Mouse (Mus musculus): ENCODE measurements around the gene Def6. TPM values are rescaled to one million over a fixed set of nuclear protein-coding genes. Genes with fewer than 3 reads are reported as not detected.

Def6 gene
- total and polyA plus RNA-seq, 3 experiments = 2.9 to 4.5 (median 3.4) TPM

- 84% methylated on average over 14 of the region's 14 CpGs for WGBS
- H3K79me2 ChIP-seq (replicated peaks; ENCODE audit: control insufficient read depth, insufficient read depth, low read length) = no peaks in the 10 kb centered on the region
- TF ChIP-seq POLR2A (IDR thresholded peaks at IDR 0.05; ENCODE audit: insufficient read depth, low read depth, low read length) = no peak
- no peak for TF ChIP-seq CTCF (IDR thresholded peaks at IDR 0.05)
- no peak for TF ChIP-seq EP300 (IDR thresholded peaks at IDR 0.05; ENCODE audit: insufficient read depth, low read depth, low read length)
- no peaks in the 10 kb centered on the region for H3K27me3 ChIP-seq (ENCODE audit: control insufficient read depth, insufficient read depth, low read length)
- no peaks in the 10 kb centered on the region for H3K4me1 ChIP-seq (ENCODE audit: control insufficient read depth, insufficient read depth, low read length)
- no peak overlapping the region for H3K4me3 ChIP-seq
- DNase-seq = no peak
- H3K36me3 ChIP-seq (ENCODE audit: control insufficient read depth, insufficient read depth, low read length) = no peaks in the 10 kb centered on the region
- intact Hi-C loops (cut with DNase I) = loop anchor here (10.0 kb wide), 1 partner anchor 323 kb away; no protein-coding TSS in a partner anchor
- H3K9ac ChIP-seq (ENCODE audit: low read depth, low read length) = no peak overlapping the region
- H3K27ac ChIP-seq = no peak overlapping the region
These were observed 5.6 kb upstream of the Def6 start for GRCm38 (mm10) chr17:28201982-28202381.

DNA sequence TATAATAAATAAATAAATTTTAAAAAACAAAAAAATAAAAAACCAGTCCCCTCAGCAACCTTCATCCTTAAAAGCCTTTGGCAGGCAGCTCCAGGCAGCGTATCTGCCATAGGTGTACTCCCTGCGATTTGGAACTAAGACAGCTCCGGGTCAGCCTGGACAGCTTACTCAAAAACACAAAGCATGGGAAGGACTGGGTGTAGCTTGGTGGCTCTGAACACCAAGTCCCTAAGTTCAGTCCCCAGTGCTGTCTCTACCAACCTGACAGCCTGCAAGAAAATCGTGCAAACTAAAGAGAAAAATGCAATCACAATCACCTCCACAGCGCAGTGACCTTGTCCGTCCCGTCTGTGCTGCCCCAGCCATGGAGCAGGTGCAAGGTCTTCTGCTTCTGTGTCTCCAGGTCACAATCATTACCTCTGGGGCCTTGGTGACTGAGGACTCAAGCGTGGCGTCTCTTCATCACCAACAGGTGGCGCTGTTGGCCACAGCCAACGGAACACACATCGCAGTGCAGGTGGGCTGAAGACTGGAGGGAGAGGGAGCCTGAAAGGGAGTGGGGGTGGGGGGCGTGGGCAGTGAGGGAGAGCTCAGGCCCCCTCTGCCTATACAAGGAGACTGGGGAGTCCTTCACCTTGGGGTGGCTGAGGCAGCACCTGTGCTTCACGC, 3.4 kb upstream of the Def6 start:
- Histone ChIP-seq H3K9ac (ENCODE audit: low read depth, low read length) (no peak overlapping the region), H3K27me3 (ENCODE audit: control insufficient read depth, insufficient read depth, low read length) (no peaks in the 10 kb centered on the region), H3K36me3 (ENCODE audit: control insufficient read depth, insufficient read depth, low read length) (no peaks in the 10 kb centered on the region), H3K27ac (no peak overlapping the region), H3K4me1 (ENCODE audit: control insufficient read depth, insufficient read depth, low read length) (peaks cover 2% of the 10 kb centered on the region; the same call in 1 of the 2 replicates), H3K79me2 (replicated peaks; ENCODE audit: control insufficient read depth, insufficient read depth, low read length) (no peaks in the 10 kb centered on the region), H3K4me3 (no peak overlapping the region)
- intact Hi-C loops (cut with DNase I) = loop anchor here (10.0 kb wide), 1 partner anchor 321 kb away; no protein-coding TSS in a partner anchor
- peak; percentile 54 to 63 for DNase-seq
- 53% methylated on average over 14 of the region's 14 CpGs for WGBS
- TF ChIP-seq POLR2A (IDR thresholded peaks at IDR 0.05; ENCODE audit: insufficient read depth, low read depth, low read length) (no peak), EP300 (IDR thresholded peaks at IDR 0.05; ENCODE audit: insufficient read depth, low read depth, low read length) (no peak), CTCF (IDR thresholded peaks at IDR 0.05) (peak; percentile 87)

DNA sequence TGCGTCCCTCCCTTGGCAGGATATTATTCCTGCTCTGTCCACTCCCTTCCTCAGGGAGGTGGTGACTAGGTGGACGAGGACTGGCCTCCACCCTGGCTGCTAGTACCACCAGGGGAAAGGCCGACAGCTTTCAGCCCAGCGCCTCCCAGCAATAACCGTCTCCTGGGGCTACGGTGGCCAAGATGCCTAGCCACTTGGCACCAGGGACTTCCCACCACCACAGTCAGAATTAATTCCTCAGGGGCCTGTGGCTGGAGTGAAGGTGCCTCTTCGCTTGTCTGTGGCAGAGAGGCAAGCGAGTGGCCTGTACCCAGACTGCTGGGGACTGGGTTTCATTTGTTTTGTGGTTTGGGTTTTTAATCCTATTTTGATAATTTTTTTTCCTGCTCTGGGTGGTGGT, 2.1 kb upstream of the Def6 start:
- no peaks in the 10 kb centered on the region for H3K27me3 ChIP-seq (ENCODE audit: control insufficient read depth, insufficient read depth, low read length)
- H3K27ac ChIP-seq = no peak overlapping the region
- no peaks in the 10 kb centered on the region for H3K79me2 ChIP-seq (replicated peaks; ENCODE audit: control insufficient read depth, insufficient read depth, low read length)
- WGBS = 91% methylated on average over 8 of the region's 8 CpGs
- H3K9ac ChIP-seq (ENCODE audit: low read depth, low read length) = no peak overlapping the region
- no peaks in the 10 kb centered on the region for H3K36me3 ChIP-seq (ENCODE audit: control insufficient read depth, insufficient read depth, low read length)
- intact Hi-C loops (cut with DNase I) = loop anchor here (10.0 kb wide), 1 partner anchor 319 kb away; no protein-coding TSS in a partner anchor
- DNase-seq = no peak
- no peak overlapping the region for H3K4me3 ChIP-seq
- no peak for TF ChIP-seq CTCF (IDR thresholded peaks at IDR 0.05)
- TF ChIP-seq POLR2A (IDR thresholded peaks at IDR 0.05; ENCODE audit: insufficient read depth, low read depth, low read length) = no peak
- no peak for TF ChIP-seq EP300 (IDR thresholded peaks at IDR 0.05; ENCODE audit: insufficient read depth, low read depth, low read length)
- H3K4me1 ChIP-seq (ENCODE audit: control insufficient read depth, insufficient read depth, low read length) = peaks cover 2% of the 10 kb centered on the region; the same call in 1 of the 2 replicates

- WGBS = 67% methylated on average over 8 of the region's 8 CpGs
- TF ChIP-seq POLR2A (IDR thresholded peaks at IDR 0.05; ENCODE audit: insufficient read depth, low read depth, low read length) = no peak
- no peak for TF ChIP-seq CTCF (IDR thresholded peaks at IDR 0.05)
- TF ChIP-seq EP300 (IDR thresholded peaks at IDR 0.05; ENCODE audit: insufficient read depth, low read depth, low read length) = no peak
- peak overlapping the region; percentile 85 for H3K27ac ChIP-seq
- peak overlapping the region; percentile 19; the same call in 1 of the 2 replicates for H3K4me3 ChIP-seq
- H3K27me3 ChIP-seq (ENCODE audit: control insufficient read depth, insufficient read depth, low read length) = no peaks in the 10 kb centered on the region
- intact Hi-C loops (cut with DNase I) = loop anchor here (2.0 to 10.0 kb wide), 3 partner anchors 16 to 318 kb away; no protein-coding TSS in a partner anchor
- no peaks in the 10 kb centered on the region for H3K79me2 ChIP-seq (replicated peaks; ENCODE audit: control insufficient read depth, insufficient read depth, low read length)
- H3K9ac ChIP-seq (ENCODE audit: low read depth, low read length) = peak overlapping the region; percentile 36; the same call in 1 of the 2 replicates
- H3K4me1 ChIP-seq (ENCODE audit: control insufficient read depth, insufficient read depth, low read length) = peaks cover 2% of the 10 kb centered on the region; the same call in 1 of the 2 replicates
- no peak for DNase-seq
- H3K36me3 ChIP-seq (ENCODE audit: control insufficient read depth, insufficient read depth, low read length) = no peaks in the 10 kb centered on the region
These were observed 486 bp upstream of the Def6 start for GRCm38 (mm10) chr17:28207092-28207491.

DNA sequence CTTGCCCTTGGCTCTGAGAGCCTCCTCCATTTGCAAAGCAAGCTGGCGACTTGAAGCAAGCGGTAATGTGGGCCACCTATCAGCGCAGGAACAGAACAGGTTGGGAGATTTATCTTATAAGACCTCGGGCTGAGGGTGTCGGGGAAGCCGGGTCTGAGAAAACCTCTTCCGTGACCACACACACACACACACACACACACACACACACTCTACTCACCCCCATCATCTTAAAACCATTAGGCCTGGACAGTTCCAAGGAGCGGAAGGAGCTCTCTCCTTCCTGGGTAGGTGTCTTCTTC, 685 bp downstream of the Def6 start:
- WGBS = 82% methylated on average over 8 of the region's 8 CpGs
- H3K9ac ChIP-seq (ENCODE audit: low read depth, low read length) = peak overlapping the region; percentile 82
- H3K79me2 ChIP-seq (replicated peaks; ENCODE audit: control insufficient read depth, insufficient read depth, low read length) = no peaks in the 10 kb centered on the region
- peaks cover 2% of the 10 kb centered on the region; the same call in 1 of the 2 replicates for H3K4me1 ChIP-seq (ENCODE audit: control insufficient read depth, insufficient read depth, low read length)
- H3K36me3 ChIP-seq (ENCODE audit: control insufficient read depth, insufficient read depth, low read length) = no peaks in the 10 kb centered on the region
- DNase-seq = no peak
- TF ChIP-seq CTCF (IDR thresholded peaks at IDR 0.05) (no peak), POLR2A (IDR thresholded peaks at IDR 0.05; ENCODE audit: insufficient read depth, low read depth, low read length) (no peak), EP300 (IDR thresholded peaks at IDR 0.05; ENCODE audit: insufficient read depth, low read depth, low read length) (no peak)
- intact Hi-C loops (cut with DNase I) = loop anchor here (1.0 to 10.0 kb wide), 2 partner anchors 160 to 317 kb away; no protein-coding TSS in a partner anchor
- no peaks in the 10 kb centered on the region for H3K27me3 ChIP-seq (ENCODE audit: control insufficient read depth, insufficient read depth, low read length)
- peak overlapping the region; percentile 85 for H3K27ac ChIP-seq
- H3K4me3 ChIP-seq = peak overlapping the region; percentile 71
